Mouse (Mus musculus): ENCODE results near the gene Ssh2.
A peak's percentile ranks its signal among the peaks of the same experiment; 100 is the strongest.

Ssh2 gene

DNA sequence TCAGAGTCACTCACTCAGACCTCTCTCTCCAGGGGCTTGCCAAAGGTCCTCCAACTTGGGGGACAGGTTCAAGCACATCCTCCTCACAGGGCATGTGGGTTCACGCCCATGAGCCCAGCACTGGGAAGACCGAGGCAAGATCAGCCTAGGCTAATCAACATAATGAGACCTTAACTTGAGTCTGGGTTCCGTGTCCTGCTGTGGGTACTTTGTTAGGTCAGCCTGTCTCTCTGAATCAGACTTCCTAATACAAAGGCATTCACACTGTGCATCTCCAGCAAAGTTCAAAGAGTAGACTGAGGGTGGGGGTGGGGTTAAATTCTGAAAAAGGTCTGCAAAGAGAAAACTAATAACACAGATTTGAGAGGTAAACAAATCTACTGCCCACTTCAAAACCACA is 249.0 kb downstream of the Ssh2 start:
- no peak for DNase-seq

DNA sequence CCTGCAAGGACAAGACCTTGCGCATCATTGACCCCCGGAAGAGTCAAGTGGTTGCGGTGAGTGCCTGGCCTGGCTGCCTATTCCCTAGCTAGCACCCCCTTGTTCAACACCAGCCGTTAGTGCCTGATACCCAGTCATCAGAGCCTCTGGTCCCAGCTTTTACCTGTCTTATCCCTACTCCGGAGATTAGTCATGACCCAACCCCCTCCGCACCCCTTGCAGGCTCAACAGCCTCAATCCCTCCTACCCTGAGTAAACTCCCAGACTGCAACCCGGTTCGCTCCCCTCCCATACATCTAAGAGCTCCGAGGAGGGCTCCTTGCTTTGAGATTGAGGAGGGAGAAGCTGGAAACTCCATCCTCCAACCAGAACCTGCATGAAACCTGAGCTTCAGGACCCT is 250.5 kb downstream of the Ssh2 start:
- DNase-seq, result no peak

DNA sequence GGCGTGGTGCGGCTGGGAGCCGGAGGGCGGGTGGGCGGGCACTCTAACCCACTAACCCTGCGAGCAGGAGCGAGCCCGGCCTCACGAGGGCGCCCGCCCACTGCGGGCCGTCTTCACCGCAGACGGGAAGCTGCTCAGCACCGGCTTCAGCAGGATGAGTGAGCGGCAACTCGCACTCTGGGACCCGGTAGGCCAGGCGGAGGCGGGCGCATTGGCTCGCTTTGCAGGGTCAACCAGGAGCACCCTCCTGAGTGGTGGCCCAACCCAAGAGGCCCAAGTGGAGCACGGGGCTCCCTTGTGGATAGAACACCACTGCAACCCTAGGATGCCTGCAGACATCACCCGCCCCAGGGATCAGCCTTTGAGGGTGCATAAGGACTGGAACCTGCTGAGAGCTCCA is 251.1 kb downstream of the Ssh2 start:
- DNase-seq, result peak; percentile 65 to 81

DNA sequence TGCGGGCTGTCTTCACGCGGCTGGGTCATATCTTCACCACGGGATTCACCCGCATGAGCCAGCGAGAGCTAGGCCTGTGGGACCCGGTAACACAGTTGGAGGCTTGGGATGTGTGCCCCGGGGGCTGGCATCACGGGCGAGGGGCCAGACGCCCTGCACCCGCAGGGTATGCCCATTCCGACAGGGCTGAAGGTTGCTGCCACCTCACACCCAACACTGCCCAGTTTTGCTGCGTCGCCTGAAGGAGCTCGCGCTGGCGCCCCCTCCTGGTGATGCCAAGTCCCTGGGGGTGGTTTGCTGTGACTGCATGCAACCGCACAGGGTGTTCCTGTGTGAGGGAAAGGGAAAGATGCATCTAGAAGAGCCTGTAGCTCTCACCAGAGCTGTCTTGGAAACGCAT is 251.7 kb downstream of the Ssh2 start:
- peak; percentile 56 to 83 for DNase-seq

DNA sequence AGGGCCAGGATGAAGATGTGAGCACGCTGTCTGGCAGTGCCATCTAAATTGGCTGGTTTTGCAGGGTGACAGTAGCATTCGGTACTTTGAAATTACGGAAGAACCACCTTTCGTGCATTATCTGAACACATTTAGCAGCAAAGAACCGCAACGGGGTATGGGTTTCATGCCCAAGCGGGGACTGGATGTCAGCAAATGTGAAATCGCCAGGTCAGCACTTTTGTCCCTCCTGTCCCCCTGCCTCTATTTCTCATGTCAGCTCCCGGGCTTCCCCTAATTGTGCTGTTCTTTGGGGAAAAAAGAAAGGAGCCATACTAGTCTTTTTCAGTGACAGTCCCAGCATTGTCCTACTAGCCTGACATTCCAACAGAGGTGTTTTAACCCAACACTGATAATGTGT is 252.3 kb downstream of the Ssh2 start:
- DNase-seq, result no peak

DNA sequence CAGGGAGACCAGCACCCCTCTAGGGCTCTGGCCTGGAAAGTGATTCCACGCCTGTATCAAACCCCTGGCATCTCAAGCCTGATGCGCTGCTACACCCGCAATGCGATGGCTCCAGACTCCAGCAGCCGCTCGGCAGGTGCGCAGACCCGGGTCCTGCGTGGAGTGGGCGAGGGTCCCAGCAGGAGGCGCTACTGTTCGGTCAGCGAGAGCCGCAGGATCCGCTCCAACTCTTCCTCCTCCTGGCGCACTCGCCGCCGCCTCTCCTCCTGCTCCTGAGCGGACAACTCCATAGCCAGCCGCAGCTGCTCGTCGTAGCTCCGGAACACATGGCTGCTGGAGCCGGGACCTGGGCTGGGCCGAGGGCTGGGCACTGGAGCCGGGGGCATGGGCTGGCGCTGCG is 255.3 kb downstream of the Ssh2 start:
- DNase-seq, result no peak

DNA sequence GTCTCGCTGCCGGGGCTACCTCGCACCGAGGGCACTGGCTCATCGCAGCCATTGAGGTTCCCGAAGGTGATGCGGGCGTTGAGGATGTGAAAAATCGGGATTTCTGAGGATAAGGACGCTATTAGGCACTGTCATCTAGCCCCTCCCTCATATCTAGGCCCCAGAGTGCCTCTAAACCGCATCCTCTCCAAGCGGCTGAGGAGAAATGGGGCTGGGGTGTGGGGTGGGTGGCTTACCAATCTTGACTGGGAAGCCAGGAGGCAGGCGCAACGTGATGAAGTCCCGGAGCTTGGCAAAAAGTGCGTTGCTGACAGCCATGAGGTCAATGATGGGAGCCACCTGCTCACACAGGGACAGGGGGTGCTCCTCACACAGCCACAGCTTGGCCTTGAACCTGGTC is 256.7 kb downstream of the Ssh2 start:
- no peak for DNase-seq

DNA sequence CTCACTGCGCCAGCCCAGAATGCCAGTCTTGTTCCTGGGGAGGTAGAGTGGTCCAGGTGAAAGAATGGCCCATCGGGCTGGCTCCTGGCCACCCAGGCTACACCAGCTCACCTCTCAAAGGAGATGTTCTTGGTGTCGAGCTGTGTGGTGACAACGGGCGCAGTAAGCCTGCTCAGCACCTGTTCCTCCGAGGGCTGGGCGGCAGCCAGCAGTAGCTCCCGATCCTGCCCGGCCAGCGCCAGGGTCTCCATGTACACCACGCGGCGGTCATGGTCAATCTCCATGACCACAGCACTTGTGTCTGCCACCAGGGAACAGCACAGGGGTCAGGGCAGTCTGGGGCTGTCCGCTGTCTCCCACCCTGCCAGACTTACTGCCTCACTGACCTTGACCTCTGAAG is 260.1 kb downstream of the Ssh2 start:
- DNase-seq, result no peak

DNA sequence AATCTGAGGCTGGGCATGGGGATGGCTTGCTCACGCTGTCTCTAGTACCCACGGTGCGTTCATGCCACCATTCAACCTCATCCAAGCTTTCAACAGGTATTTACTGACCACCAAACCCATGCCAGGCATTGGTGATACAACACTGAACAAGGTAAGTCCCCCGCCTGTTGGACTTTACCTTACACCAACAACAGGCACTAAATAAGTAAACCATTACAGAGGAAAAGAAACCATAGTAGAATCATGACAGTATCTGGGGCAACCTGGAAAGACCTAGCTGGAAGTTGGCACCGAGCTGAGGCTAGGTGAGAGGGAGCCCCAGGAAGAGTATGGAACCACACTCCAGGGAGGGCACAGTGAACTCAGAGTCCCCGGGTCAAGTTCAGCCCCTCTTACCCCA is 260.8 kb downstream of the Ssh2 start:
- no peak for DNase-seq

DNA sequence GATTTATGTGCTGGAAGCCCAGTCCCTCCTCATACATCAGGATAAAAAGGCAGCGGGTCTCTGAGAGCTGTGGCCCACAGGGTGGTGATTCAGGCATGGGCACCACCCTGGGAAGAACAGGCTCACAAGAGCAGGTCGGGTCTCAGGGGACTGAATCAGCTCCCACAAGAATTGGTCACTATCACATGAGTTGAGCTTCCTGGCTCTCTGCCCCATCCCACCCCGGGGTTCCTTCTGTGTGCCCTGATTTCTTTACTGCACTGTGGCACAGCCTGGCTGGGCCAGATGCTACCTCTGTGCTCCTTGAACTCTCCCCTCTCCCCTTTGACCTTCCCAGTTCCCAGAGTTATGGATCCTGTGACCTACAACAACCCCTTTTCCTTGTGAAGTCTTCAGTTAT is 267.0 kb downstream of the Ssh2 start:
- no peak for DNase-seq

DNA sequence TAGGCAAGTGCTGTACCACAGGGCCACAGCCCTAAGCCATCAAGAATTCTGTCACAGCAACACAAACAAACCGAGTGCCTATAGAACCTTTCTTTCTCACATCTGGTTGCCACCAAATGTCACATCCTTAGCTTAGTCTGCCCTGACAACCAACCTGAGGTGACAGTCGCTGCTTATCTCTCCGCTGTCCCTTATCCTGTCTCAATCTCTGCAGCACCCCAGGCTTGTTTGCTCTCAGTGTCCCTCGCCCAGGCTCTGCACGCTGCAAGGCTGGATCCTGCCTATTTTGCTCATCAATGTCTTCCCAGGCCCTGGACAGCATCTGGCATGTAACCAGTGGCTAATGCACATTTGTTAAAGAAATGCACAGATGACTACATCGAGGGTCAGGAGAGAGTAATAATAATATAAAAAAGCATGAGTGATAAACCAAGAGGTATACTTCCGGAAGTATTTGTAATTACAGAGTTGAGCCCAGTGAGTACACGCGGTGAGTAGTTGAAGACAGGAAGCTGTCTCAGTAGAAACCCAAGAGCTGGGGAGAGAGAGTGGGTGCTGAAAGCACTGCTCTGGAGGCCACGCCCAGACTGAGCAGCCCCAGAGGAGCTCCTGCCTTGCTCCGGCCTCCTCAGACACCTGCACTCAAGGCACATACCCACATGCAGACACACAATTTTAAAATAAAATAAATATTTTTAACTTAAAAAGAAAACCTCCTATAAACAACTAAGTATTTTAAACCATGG is 267.6 kb downstream of the Ssh2 start:
- DNase-seq, result no peak

DNA sequence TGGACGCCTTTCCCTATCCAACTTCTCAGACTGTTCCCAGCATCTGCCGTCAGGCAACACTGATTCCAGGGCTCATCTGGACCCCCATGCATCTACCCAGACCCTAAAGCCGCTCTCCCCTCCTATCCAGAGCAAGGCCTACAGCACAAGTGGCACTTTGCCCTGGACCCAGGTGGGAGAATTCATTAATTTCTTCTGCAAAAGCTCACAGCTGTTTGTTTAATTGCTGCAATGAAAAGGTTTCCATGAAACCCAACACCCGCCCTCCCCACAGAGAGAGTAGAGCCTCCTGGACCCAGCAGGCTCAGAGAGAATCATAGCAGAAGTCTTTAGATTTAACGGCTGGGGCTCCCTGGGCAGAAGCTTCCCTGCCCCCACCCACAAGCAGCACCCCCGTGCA is 269.1 kb downstream of the Ssh2 start:
- DNase-seq, result no peak

DNA sequence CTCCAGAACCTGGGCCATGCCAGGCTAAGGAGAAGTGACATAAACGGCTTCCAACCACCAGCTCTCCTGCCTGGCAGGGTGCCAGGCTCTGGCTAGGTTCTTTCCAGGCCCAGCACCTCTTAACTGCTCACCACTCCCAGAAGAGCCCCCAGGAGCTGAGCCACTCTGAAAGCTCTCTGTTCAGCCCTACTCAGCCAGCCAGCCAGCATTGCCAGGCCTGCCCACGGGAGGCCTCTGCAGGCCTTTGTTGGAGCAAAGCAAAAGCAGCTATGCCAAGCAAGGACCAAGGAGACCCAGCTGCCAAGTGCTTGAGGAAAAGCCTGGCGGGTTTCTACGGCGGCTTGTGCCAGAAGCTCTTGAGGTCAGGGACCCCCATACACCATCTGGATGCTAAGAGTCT is 270.7 kb downstream of the Ssh2 start:
- no peak for DNase-seq

DNA sequence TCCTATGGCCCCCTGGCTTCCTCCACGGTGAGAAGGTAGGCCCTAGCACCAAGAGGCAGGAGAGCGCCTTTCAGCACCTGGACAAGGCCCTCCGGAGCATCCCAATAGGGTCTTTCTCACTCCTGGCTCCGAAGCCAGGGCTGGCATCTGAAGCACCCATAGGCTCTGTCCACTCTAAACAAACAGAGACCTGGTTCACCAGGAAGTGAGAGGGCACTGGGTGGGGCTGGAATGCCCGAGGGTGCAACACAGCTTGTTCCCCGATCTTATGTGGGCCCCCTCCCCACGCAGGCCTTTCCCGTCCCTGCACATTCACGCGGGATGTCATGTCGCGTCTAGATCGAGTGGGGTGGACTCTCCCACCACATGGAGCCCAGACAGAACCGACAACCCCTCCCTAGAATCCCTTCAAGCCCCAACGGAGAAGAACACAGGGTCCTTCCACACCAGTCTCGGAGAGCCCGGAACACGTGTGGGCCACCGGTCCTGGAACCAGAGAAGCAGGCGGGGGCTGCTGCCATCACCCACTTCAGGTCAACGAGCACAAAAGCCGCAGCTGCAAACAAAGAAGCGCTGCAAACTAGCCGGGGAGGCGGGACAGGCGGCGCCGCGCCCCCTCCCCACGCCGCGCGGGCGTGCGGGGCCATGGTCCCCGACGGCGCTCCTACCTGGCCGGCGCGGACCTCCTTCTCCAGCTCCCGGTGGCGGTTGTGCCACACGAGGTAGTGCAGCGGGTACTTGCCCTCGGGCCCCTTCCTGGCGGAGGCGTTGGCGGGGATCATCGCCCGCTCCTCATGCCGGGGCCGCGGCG is 272.9 kb downstream of the Ssh2 start:
- DNase-seq, result peak in 1 of 2 experiments; percentile 25

DNA sequence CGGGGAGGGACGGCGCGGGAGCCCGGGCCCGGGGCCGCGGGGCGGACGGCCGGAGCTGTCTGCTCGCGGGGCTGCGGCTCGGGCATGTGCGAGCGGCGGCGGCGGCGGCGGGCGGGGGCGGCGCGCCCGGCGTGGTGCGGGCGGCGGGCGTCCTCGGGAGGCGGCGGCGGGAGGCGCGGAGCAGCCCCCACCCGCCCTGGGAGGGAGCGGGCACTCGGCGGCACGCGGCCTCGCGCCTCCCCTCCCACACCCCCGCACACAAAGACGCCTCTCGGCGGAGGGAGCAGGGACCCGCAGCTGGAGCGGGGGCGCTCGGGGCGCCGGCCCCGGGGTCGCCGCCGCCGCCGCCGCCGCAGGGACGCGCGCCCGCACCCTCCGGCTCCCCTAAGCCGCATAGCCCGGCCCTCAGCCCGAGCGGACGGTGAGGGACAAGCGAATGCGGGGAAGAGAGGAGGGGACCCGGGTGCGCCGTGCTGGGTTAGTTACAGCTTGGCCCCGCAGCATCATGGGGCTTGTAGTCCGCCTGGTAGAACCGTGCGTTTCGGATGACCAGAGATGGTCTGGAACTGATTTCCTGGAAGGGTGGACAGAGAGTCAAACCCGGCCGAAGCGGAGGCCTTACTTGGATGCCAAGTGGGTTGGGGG is 273.6 kb downstream of the Ssh2 start, which contains the start of gene Ankrd13b:
TSS of gene Ankrd13b (minus strand) at position 88 of the 645 bp plus-strand sequence.
- DNase-seq, result peak in 1 of 2 experiments; percentile 61

DNA sequence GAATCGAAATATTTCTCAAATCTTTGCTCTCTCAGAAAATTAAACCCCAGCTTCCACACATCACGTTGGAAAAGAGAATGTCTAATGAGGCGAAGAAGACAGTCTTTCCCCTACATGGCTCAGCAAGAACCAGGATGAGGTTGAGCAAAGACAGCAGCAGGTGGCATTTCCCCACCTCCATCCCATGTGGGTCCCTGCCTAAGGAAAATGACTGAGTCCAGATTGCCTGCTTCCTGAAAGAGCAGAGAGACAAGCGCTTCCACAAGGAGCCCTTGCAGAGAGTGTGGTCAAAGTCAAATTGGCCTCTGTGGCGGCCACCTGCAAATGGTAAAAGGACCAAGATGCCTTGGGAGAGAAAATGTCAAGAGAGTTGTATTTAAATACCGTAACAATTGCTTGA is 274.4 kb downstream of the Ssh2 start:
- no peak for DNase-seq

DNA sequence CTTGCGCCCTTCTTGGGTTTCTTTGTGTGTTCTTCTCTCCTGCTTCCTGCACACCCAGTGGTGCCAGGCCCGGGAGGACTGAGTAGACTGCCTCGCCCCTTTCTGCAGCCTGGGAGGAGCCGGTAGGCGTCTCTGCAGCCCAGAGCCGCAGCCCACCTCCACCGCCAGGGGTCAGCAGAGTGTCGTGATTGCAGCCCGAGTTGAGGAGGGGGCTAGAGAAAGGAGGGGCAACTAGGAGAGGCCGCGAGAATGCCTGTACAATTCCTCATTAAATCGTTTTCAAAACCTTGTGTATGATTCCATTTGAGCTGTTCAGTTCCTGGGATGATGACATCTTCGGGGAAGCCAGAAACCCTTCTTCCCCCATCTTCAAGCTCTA is 275.0 kb downstream of the Ssh2 start:
- peak; percentile 74 to 85 for DNase-seq

DNA sequence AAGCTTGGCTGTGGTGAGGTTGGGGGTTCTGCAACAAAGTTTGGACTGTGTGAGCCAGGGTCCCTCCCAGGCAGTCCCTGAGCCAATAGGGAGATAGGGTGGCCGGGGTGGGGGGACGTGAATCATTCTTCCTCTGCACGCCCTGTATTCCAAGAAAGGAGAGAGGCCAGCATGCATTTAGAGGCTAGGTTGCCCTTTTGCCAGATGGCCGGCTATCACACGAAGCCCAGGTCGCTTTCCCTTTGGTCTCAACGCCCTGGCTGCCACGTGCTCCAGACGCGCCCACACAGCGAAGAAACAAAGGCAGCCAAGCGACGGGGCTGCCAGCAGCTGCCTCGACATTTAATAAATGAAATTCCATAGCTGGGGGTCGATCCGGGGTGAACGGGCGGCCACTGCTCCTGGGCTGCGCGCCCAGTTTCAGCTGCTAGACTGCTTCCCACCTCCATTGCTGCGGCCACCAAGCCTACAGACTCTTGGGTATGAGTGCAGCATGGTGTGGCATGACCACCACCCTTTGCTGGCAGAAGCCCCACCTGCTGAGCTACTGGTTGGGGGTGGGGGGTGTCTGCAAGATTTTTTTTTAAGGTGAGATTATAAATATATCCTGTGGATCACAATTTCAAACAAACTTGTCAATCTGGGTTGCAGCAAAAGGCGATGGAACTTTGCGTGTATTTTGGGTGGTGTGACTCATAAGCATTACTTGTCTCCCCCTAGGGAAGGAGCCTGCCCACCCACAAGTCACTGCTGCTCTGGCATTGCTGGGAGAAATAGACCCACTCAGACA is 275.6 kb downstream of the Ssh2 start:
- no peak for DNase-seq

DNA sequence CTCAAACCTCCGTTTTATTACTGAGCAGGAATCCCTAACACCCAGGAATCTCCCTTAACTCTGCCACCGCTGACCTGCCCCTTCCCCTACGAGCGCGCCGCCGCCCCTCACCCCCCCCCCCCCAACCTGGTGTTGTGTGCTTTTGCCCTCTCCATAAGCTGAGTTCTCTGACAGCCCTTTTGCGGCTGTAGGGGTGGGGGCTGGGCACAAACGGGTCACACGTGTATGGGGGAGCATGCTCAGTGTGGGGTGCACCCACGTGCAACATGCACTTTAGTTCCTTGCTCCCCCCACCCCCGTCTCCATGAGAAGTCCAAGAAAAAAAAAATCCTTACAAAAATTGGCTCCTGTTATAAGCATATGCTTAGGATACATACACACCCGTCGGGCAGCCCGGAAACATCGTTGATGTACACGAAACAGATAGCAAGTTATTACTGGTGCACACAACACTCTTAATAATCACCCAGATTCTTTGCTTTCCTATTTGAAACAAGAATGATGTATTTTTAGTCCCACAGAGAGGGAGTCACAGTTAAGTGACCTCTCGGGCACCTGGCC is 276.3 kb downstream of the Ssh2 start:
- peak in 1 of 2 experiments; percentile 26 for DNase-seq

DNA sequence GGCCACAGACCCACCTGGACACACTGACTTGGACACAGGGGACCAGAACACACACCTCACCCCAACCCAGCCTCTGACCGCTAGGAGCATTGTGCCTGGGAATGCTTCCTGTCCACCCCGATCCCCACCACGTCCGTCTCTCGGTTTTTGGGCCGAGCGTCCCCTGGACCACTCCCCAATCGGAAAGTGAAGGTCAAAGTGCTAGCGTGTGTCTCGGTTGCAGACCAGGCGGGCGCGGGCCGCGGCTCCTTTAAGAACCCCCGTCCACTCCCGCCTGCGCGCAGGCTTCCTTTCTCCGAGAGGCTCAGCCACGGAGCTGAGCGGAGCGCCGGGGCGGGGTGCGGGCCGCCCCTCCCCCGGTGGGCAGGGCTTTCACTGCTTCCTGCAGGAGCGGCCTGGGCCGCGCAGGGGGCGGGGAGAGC is 276.8 kb downstream of the Ssh2 start:
- DNase-seq, result peak; percentile 91 to 93

DNA sequence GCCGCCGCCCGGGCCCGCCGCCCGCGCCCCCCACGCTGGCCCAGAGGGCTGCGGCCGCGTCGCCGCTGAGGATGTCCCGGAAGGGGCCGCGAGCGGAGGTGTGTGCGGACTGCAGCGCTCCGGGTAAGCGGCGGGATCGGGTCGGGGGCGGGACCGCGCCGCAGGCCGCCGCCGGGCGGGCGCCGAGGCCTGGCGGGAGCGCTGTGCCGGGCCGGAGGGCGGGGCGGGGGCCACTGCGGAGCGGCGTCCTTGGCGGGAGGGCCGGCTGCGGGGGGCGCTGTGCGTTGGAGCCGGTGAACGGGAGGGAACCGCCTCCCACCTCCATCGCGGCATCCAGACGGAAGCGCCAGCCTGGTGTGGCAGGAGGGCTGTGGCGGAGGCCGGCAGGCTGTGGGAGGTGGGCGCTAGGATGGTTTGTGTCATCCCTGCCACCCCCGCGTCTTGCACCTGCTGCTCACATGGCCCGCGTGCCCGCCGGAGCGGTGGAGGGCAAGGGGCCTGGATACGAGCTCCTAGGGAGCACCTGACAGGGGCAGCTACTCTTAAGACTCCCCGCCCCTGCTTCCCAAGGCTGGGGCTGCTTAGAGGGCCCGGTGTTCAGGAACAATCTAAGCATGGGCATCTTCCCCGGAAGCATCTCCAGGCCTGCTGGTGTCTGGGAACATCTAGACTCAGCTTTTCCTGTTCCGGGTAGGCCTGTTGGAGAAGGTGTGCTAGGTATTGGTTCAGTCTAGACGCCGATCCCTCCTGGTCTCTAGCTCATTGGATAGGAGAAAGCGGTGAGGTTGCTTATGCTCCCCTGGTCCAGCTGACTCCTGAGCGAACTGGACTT is 277.6 kb downstream of the Ssh2 start, which contains the start of gene Git1:
TSS of gene Git1 (plus strand) at position 51 of the 832 bp plus-strand sequence.
- peak; percentile 39 to 48 for DNase-seq

DNA sequence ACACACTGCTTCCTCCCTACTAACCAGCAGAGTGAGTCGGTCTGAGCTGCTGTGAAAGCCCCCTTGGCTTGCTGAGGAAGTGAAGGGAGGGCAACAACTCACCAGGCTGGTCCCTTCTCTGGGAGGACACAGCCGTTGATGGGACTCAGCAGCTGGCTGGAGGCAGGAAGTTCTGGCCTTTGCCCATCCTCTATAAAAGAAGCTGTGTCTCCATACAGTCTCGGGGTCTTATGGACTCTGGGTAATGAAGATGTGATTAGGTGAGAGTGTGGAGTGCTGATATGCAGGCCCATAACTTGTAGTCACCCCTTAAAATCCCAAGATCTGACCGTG is 278.2 kb downstream of the Ssh2 start:
- no peak for DNase-seq

All from spleen, adult 18-20 months (tissue).